Mouse (Mus musculus): Measurements from ENCODE around the gene Ttc7b.

- TF ChIP-seq CTCF (IDR thresholded peaks at IDR 0.05; ENCODE audit: borderline replicate concordance, insufficient read depth, low read length) (no peak), POLR2A (IDR thresholded peaks at IDR 0.05; ENCODE audit: low read depth, low read length) (no peak)
Observed at GRCm38 (mm10) chr12:100280972-100281794, 239.4 kb downstream of the Ttc7b start.

Measured in embryonic fibroblast, embryonic 13.5 days (primary cell).